Mouse (Mus musculus) gastrocnemius, postnatal 36 days (tissue): ENCODE measurements at regions not wholly inside any gene's neighbourhood (a gene's known extent, or its start where the extent isn't known, plus 50 kb on each side); places are given as distances from the start of the nearest gene placed in this dataset.

Experiments used
- DNase-seq, 2 experiments: peaks; one replicate each; pipeline ENCODE4 v3.0.0; 2022
- intact Hi-C: fragments of 180-260 bp; cut with DNase I; formaldehyde crosslinking; loops from one replicate; pipeline ENCODE4 v1.15.1; 2025

DNA sequence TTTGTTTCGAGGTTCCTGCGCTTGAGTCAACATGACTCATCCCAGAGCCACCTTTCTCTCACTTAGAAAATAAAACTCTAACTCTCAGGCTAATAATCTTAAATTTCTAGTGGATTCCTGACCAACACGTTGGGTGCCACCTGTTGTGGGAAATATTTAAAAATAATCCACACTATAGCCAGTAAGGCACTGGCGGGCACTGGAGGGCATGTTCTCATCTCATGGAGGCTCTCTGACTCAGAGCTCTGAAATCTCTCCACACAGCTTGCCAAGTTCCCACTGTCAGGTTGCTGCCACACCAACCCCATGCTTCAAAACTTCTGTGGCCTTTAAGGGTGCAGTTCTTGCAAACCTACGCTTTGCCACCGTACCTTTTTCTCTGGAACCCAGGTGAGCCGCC lies 644.8 kb downstream of the Slc22a22 start:
- no peak for DNase-seq
- intact Hi-C loops, result no loop called here

DNA sequence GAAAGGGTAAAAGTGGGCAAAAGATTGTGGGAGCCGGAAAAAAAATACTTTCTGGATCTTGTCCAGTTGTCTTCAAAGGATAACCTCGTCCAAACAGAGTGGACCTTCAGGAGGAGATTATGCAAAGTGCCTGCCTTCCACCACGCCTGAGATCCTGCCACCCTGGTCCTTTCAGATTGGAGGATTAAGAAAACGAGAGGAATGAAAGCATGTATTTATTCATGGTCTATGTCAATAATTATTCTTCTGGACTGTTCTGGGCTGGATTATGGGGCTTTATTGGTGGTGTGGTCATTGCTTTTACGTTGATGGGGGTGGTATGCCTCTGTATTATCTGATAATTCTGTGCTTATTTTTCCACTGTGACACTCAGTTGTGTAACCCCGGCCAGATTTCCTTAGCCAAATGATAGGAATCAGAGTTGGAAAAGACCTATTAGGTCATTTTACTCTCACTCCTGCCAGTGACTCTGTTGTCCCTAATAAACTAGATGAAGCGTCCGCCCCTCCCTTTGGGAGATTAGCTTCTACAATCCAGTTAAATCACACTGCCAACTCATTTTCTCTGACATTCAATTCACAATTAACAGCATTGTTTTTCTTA lies 656.3 kb downstream of the Slc22a22 start:
- intact Hi-C loops, result no loop called here
- DNase-seq, result no peak

DNA sequence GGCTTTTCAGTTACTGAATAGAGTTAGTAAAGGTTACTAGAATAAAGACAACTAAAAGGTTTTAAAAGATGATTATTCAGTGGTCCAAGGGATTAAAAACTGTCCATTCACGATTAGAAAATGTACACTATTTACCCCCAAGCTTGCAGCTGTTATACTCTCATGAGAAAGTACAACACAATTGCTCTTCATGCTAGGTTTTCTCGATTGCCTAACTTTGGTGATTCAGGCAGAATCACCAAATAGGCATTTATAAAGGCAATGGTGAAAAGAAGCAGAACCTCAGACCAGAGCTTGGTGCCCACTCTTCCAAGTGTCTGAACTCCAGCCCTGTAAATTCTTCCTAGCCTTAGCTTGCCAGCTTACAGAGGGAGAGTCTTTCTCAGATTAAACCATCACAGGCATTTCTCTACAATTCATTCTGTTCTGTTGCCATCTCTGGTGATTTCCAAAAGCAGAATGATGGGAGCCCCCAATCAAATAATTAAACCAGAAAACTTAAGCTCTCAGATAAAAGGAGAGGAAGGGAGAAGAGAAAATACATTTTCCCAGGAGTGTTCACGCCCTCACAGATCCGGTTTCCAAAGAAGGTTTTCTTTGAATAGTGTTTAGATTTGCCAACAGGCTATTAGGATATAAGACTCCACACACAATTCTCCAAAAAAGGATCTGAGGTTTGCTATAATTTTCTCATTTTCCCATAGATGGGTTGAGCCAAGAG lies 657.0 kb downstream of the Slc22a22 start:
- intact Hi-C loops, result no loop called here
- DNase-seq, result no peak

DNA sequence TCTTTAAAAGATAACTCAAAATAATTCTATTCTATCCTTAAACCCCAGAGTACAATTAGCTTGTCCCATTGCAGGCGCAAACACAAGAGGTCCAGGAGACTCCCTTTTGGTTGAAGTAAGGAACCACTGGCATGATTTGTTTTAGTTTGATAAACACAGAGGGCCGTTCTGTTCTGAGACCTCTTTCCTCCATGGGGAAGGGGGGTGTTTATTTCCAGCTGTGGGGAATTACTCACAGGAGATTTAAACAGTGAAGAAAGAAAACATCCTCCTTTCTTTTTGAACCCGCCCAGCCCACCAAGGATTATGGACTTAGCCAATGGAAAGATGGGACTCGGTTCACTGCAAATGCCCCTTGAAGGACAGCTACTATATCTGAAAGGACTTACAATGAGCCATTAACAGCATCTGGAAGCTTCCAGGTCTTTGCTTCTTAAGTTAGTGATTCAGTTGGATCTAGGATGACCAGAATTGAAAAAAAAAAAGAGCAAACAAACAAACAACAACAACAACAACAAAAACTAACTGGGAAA lies 659.2 kb downstream of the Slc22a22 start:
- intact Hi-C loops, result no loop called here
- no peak for DNase-seq

DNA sequence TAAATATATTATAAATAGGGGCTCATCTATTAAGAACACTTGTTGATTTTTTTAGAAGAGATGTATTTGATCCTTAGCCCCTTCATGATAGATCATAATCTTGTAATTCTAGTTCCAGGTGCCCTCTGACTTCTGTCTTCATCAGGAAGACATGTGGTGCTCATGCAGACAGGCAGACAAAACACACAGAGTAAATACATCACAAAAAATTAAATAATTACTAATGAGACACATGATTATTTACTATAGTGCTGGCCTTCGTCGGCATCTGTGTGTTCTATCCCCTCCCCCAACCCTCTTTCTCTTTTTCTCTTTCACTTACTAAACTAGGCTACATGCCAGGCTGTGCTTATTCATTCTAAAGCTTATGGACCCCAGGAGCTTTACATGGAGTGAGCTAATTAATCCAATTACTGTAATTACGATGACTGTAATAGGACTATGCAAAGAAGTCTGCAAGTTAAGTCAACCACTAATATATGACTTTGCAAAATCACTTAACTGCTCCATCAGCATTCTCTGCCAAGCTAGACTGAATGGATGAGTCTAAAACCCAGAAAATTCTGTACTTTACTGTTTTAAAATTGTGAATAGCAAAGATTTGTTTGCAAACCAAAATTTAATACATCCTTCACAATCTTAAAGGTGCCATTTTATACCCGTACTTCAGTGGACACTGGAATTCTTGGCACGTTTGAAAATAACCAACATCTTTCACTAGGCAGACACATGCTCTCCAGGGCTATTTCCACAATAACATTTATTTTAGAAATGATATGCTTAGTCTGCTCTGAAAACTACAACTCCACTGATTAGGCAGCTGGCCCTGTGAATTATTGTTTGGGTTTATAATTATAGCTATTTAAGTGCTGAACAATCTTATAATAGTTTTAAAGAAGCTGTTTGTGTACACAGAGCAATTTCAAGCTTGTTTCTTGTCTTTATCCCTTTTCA lies 659.9 kb downstream of the Slc22a22 start:
- DNase-seq, result no peak
- intact Hi-C loops, result no loop called here

DNA sequence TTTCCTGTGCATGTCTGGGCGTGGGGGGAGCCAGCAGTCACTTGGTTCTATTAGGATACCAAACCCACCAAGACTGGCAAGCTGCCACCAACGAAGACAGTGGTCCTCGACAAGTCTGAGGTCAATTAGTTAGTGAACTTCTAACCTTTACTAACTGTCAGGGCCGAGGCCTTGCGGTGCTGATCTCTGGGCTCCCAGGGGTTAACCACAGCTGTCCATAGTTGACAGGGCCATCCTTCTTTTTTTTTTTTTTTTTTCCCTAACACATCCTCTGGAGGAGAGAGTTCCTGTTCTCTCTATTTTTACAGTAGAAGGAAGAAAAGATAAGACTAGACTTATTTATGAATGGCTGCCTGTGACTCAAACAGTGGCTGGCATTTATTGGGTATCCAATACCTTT lies 663.5 kb downstream of the Slc22a22 start:
- DNase-seq, result no peak
- intact Hi-C loops, result no loop called here

DNA sequence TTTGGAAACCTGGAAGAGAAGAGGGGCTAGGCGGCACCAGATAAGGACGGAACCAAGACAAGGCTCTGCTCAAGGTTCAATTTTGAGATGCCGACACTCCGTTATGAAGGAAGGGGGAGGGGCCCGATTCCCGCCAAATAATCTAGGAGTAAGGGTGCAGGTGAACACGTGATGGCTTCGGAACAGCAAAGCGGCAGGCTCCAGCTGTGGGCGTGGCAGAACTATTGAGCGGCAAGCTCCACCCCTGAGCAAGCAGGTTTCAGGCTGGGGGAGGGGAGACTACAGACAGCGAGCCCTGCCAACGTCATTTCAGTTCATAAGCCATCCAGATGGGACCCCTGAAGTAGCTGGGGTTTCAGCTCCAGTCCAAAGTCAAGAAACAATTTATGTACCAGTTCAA lies 667.3 kb downstream of the Slc22a22 start:
- intact Hi-C loops, result no loop called here
- no peak for DNase-seq

DNA sequence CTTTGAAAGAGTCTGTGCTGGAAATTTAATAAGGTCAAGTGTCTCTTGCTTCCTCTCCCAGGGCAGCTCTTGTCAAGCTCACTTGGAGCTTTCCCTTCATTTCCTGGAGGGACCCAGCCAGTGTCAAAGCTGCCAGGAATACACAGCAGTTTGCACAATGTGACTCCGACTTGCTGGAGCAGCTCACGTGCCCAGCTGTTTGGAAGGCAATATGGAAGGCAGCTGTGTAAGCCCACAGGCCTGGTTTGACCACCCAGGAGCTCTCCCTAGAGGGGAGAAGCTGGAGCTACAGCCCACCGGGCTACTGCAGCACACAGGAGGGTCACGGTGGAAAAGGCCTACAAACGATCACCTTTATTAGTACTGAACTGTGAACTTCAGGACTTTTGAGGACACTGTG lies 669.8 kb downstream of the Slc22a22 start:
- intact Hi-C loops, result no loop called here
- peak in 1 of 2 experiments; percentile 15 for DNase-seq

DNA sequence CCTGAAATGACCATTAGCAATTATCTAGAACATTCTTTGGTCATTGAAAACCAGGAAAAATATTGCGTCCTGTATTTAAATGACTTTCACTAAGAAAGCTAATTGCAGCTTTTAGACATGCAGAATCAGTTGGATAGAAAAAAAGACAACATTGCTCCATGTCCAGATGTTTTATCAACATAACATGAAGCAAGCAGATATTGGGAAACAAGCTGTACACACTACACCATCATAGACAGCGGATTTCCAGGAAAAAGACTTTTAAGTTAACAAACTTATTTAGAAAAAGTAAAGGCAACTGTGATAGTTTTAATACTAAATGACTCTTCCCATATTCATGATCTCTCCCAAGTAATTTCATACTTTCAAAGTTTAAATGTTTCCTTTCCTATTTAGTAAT lies 675.5 kb downstream of the Slc22a22 start:
- no peak for DNase-seq
- intact Hi-C loops, result no loop called here

DNA sequence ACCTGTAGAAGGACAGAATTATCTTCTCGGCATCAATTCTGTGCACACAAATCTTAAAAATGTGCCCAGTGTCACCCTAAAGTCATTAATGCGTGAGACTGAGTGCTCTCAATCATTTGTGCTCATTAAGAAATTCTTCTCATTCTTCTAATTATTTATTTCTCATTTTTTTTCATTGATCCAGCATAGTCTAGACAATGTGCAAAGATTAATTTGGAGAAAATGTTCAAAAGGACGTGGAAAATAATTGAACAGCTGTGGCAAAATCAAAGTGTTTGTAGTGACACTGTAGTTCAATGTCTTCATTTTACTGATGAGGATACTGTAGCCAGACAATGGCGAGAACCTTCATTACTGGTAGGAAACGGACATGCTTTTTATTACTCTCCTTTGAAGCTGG lies 702.0 kb downstream of the Slc22a22 start:
- DNase-seq, result no peak
- intact Hi-C loops, result no loop called here

DNA sequence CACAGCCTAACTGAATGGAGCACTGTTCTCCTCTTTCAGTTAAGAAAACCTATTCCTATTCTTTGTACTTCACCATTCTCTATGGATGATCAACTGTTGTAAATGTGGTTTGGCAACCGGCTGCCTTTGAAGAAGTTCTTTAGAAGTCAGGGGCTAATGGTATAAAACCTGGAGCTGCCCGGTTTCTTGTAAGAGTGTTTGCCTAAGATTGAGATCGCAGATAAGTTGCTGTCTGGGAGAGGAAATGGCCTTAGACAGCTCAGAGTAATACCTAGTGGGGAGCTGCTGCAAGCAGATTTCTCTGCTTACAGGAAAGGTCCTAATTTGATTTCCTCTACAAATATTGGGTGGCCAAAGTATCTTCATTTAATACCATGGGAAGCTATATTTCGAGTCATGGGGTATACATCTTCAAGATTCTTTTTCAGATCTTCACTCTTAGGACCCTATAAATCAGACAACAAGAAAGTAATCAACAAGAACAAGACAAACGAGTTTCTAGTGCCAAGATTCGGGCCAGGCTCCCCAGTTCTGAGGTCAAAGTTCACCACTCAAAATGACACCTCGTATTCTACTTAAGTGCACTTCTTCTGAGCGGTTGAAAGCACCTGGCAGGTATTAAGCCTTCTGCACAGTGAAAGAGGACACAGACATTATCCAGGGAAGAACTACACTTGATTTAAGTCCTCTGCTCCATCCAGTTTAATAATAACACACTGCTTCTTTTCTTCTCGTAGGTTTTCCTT lies 702.6 kb downstream of the Slc22a22 start:
- DNase-seq, result no peak
- intact Hi-C loops, result no loop called here

DNA sequence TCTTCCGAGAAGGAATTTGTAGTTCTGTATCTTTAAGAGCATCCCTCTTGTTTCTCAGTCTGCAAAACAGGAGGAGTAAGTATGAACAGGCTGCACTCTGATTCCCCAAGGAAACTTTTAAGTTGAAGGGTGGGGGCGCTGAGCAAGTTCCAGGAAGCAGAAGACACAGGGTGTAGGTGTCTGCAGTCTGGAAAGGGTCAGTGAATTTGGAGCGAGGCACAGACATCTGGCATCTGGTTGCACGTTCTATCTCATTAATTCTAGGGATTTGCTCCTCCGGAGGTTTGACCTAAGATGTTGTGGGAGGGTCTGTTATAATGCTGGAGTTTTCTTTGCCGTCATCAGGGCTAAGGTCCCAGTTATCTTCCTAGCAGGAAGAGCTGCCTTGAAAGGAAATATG lies 711.1 kb downstream of the Slc22a22 start:
- intact Hi-C loops, result no loop called here
- DNase-seq, result peak; percentile 20 to 36

DNA sequence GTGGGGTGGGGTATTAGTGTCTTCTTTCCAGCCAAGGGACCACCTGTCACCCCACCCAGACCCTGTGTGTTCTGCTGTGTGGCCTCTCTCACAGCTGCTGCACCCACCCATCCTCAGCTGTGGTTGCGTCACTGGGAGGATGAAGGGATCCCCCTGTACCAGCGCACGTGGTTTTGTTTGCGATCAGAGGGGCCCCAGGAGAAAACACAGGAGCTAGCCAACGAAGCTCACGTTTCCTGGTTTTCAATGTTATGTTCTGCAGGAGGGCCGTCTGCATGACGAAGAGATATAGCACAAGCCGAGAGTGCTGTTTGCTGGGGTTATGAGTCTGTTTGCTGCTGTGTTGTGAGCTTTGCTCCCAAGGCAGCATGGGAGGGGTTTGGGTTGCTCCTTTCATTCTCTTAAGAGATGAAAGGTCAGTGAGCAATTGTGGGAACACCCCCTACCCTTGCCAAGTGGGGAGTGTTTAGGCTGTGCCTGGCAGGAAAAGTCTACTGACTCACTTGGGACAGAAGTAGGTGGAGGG lies 712.4 kb downstream of the Slc22a22 start:
- DNase-seq, result peak; percentile 27 to 43
- intact Hi-C loops, result no loop called here

DNA sequence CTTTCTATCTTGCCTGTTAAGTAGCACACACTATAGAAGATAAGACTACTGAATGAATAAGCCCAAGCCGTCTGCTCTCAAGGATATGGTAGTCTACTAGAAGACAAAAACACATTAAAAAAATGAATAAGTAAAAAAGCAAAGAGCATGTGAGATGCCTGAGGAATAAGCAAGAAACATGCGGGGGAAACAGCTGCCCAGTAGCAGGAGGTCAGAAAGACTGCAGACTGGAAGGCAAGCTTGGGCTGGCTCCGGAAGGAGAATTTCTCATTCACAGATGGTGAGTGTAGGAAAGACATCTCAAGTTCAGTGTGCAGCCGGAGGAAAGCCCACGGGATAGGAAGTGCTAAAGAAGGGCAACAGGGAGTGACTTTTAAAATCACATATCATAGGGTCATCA lies 713.4 kb downstream of the Slc22a22 start:
- intact Hi-C loops, result no loop called here
- DNase-seq, result no peak

DNA sequence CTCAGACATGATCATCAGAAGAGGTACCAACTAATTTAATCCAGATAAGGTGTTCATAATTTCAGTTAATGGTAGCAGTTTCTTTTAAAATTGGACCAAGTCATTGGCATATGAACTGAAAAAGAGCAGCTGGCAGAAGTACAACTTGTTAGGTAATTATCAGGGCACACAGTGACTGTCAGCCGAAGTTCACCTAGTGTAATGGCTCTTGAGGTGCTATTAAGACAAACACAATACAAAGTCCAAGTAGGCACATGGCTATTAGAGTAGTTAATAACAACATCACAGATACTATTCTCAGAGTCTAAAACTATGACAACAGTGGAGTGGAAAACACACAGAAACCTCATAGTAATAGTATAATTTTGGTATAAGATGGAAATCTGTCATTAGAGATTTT lies 730.7 kb downstream of the Slc22a22 start:
- intact Hi-C loops, result loop anchor here (10.0 kb wide), 1 partner anchor 412 kb away; no protein-coding TSS in a partner anchor

DNA sequence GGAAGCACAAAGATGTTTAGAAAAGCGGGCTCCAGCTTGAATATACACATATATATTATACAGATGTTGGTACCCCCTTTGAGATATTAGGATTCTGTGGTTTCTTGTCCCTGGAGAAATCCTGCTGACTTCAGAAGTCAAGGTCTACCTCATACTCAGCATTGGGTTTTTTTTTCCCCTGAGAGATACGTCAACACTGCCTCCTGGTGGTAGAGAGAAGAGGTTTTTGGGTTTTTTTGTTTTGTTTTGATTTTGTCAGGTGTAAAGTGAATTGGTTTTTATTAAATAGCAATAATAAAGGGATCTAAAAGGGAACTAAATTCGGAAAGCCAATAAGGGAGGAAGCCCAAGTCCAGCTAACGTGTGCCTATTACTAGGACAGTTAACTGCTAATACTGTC lies 732.5 kb downstream of the Slc22a22 start:
- DNase-seq, result no peak
- intact Hi-C loops, result loop anchor here (10.0 kb wide), 1 partner anchor 410 kb away; no protein-coding TSS in a partner anchor

More for the DNA sequence above, 730.7 kb downstream of the Slc22a22 start:
- DNase-seq, result no peak
